Mouse (Mus musculus) adrenal gland (tissue): ENCODE results near the gene Cenpx.

ENCODE experiments used
- intact Hi-C: fragments of 180-260 bp; cut with DNase I; formaldehyde crosslinking; loops from one replicate; pipeline ENCODE4 v1.15.1; 2025

The Cenpx gene

GRCm38 (mm10) chr11:120662759-120663158 is 50.8 kb downstream of the Cenpx start:
- intact Hi-C loops, result no loop called here

GRCm38 (mm10) chr11:120661076-120661460 is 52.5 kb downstream of the Cenpx start, which contains the start of gene Notum:
TSS of gene Notum (minus strand) at chr11:120661175.
- intact Hi-C loops, result no loop called here
